Mouse (Mus musculus) ES-Bruce4 (cell line): ENCODE measurements at regions not wholly inside any gene's neighbourhood (a gene's known extent, or its start where the extent isn't known, plus 50 kb on each side); places are given as distances from the start of the nearest gene placed in this dataset.

ENCODE experiments used
- H3K27ac ChIP-seq: 2 replicates; pipeline ENCODE4 v1.5.1; 2012; ENCODE audit warnings: low read length, inconsistent platforms; ENCODE audit not compliant: insufficient read depth
- H3K27me3 ChIP-seq: 2 replicates; pipeline ENCODE4 v1.6.1; 2012; ENCODE audit warnings: mild to moderate bottlenecking, low read length, inconsistent platforms; ENCODE audit not compliant: control insufficient read depth, poor library complexity, insufficient read depth, severe bottlenecking
- H3K36me3 ChIP-seq: 2 replicates; pipeline ENCODE4 v1.6.1; 2012; ENCODE audit warnings: inconsistent platforms, mild to moderate bottlenecking, low read length, moderate library complexity; ENCODE audit not compliant: control insufficient read depth, poor library complexity, insufficient read depth, severe bottlenecking
- H3K4me1 ChIP-seq: one replicate; pipeline ENCODE4 v1.8.1; 2011; ENCODE audit warnings: low read length; ENCODE audit not compliant: control insufficient read depth, insufficient read depth
- H3K4me3 ChIP-seq: 2 replicates; pipeline ENCODE4 v1.5.1; 2011; ENCODE audit warnings: low read depth, mild to moderate bottlenecking, low read length
- H3K9ac ChIP-seq: 2 replicates; pipeline ENCODE4 v1.6.1; 2012; ENCODE audit warnings: low read depth, mild to moderate bottlenecking, inconsistent platforms; ENCODE audit not compliant: poor library complexity, severe bottlenecking
- H3K9me3 ChIP-seq: replicated peaks from 2 replicates; pipeline ENCODE4 v1.6.1; 2012; ENCODE audit warnings: mild to moderate bottlenecking, low read length, inconsistent platforms; ENCODE audit not compliant: control insufficient read depth, poor library complexity, insufficient read depth, severe bottlenecking
- CTCF ChIP-seq: IDR thresholded peaks from one replicate; pipeline ENCODE4 v1.8.1; 2011; ENCODE audit warnings: low read depth, low read length
- EP300 ChIP-seq: IDR thresholded peaks from 2 replicates; pipeline ENCODE4 v1.6.1; 2011; ENCODE audit warnings: low read depth, low read length; ENCODE audit not compliant: insufficient read depth
- POLR2A ChIP-seq: IDR thresholded peaks from one replicate; pipeline ENCODE4 v1.8.1; 2011; ENCODE audit warnings: low read length; ENCODE audit not compliant: insufficient read depth

GRCm38 (mm10) chr17:88337649-88338404, 102.7 kb upstream of the Foxn2 start:
- Histone ChIP-seq H3K4me3 (no peak overlapping the region), H3K36me3 (no peaks in the 10 kb centered on the region), H3K27ac (no peak overlapping the region), H3K4me1 (peaks cover 2% of the 10 kb centered on the region), H3K27me3 (no peaks in the 10 kb centered on the region), H3K9ac (no peak overlapping the region), H3K9me3 (no peaks in the 10 kb centered on the region)
- TF ChIP-seq POLR2A (no peak), CTCF (no peak), EP300 (no peak)

- H3K4me3 ChIP-seq = no peak overlapping the region
- no peak for TF ChIP-seq POLR2A
- no peak for TF ChIP-seq EP300
- no peak for TF ChIP-seq CTCF
- no peak overlapping the region for H3K27ac ChIP-seq
- no peak overlapping the region for H3K9ac ChIP-seq
- no peaks in the 10 kb centered on the region for H3K36me3 ChIP-seq
- no peaks in the 10 kb centered on the region for H3K9me3 ChIP-seq
- peaks cover 6% of the 10 kb centered on the region for H3K4me1 ChIP-seq
- no peaks in the 10 kb centered on the region for H3K27me3 ChIP-seq
Observed at GRCm38 (mm10) chr17:88341141-88341540, 99.4 kb upstream of the Foxn2 start.

- Histone ChIP-seq H3K9ac (no peak overlapping the region), H3K4me3 (no peak overlapping the region), H3K27ac (no peak overlapping the region), H3K9me3 (no peaks in the 10 kb centered on the region), H3K4me1 (peaks cover 6% of the 10 kb centered on the region), H3K27me3 (no peaks in the 10 kb centered on the region), H3K36me3 (no peaks in the 10 kb centered on the region)
- TF ChIP-seq EP300 (no peak), CTCF (no peak), POLR2A (no peak)
Observed at GRCm38 (mm10) chr17:88341599-88341998, 98.9 kb upstream of the Foxn2 start.

- Histone ChIP-seq H3K27ac (no peak overlapping the region), H3K4me3 (no peak overlapping the region), H3K27me3 (no peaks in the 10 kb centered on the region), H3K9ac (no peak overlapping the region), H3K36me3 (no peaks in the 10 kb centered on the region), H3K9me3 (no peaks in the 10 kb centered on the region), H3K4me1 (peaks cover 7% of the 10 kb centered on the region)
- TF ChIP-seq EP300 = no peak
Observed at GRCm38 (mm10) chr17:88343091-88343783, 97.3 kb upstream of the Foxn2 start.

- H3K36me3 ChIP-seq = no peaks in the 10 kb centered on the region
- no peaks in the 10 kb centered on the region for H3K9me3 ChIP-seq
- peaks cover 7% of the 10 kb centered on the region for H3K4me1 ChIP-seq
- H3K27me3 ChIP-seq = no peaks in the 10 kb centered on the region
- H3K27ac ChIP-seq = no peak overlapping the region
- TF ChIP-seq EP300 = no peak
- TF ChIP-seq POLR2A = no peak
- TF ChIP-seq CTCF = no peak
- no peak overlapping the region for H3K4me3 ChIP-seq
- H3K9ac ChIP-seq = no peak overlapping the region
Observed at GRCm38 (mm10) chr17:88345433-88345832, 95.1 kb upstream of the Foxn2 start.

GRCm38 (mm10) chr17:88346896-88347295, 93.6 kb upstream of the Foxn2 start:
- no peaks in the 10 kb centered on the region for H3K36me3 ChIP-seq
- no peak overlapping the region for H3K4me3 ChIP-seq
- peaks cover 7% of the 10 kb centered on the region for H3K4me1 ChIP-seq
- TF ChIP-seq EP300 (peak; percentile 97), CTCF (no peak)
- H3K27ac ChIP-seq = peak overlapping the region; percentile 84
- no peaks in the 10 kb centered on the region for H3K9me3 ChIP-seq
- no peaks in the 10 kb centered on the region for H3K27me3 ChIP-seq
- no peak overlapping the region for H3K9ac ChIP-seq
